Mouse (Mus musculus) stomach, embryonic 16.5 days (tissue): ENCODE data around the gene Nr4a3. TPM values are rescaled to one million over a fixed set of nuclear protein-coding genes. Genes with fewer than 3 reads are reported as not detected.
A peak's percentile ranks its signal among the peaks of the same experiment; 100 is the strongest.

Experiments
- ATAC-seq: fragments of 200-750 bp; cut with Nextera tagmentation; 2 replicates; pipeline ENCODE4 v1.8.0; 2017; ENCODE audit warnings: moderate number of reproducible peaks, moderate TSS enrichment; ENCODE audit not compliant: insufficient read depth, low FRiP score
- H3K27ac ChIP-seq: fragments of 300-500 bp; sonication (generic); 2 replicates; pipeline ENCODE4 v1.5.1; 2014; ENCODE audit warnings: low read length
- H3K27me3 ChIP-seq: fragments of 300-500 bp; sonication (generic); 2 replicates; pipeline ENCODE4 v1.6.1; 2014; ENCODE audit warnings: low read length, control low read depth, mixed read lengths; ENCODE audit not compliant: control insufficient read depth, insufficient read depth
- H3K36me3 ChIP-seq: fragments of 300-500 bp; sonication (generic); 2 replicates; pipeline ENCODE4 v1.6.1; 2014; ENCODE audit warnings: low read length; ENCODE audit not compliant: control insufficient read depth, insufficient read depth
- H3K4me1 ChIP-seq: fragments of 300-500 bp; sonication (generic); 2 replicates; pipeline ENCODE4 v1.6.1; 2014; ENCODE audit warnings: low read length, control low read depth, mixed read lengths; ENCODE audit not compliant: control insufficient read depth, insufficient read depth
- H3K4me2 ChIP-seq: fragments of 300-500 bp; sonication (generic); 2 replicates; pipeline ENCODE4 v1.6.1; 2014; ENCODE audit warnings: low read depth, low read length, mixed read lengths
- H3K4me3 ChIP-seq: fragments of 300-500 bp; sonication (generic); replicated peaks from 2 replicates; pipeline ENCODE4 v1.5.1; 2014; ENCODE audit warnings: mild to moderate bottlenecking, low read length
- H3K9ac ChIP-seq: fragments of 300-500 bp; sonication (generic); 2 replicates; pipeline ENCODE4 v1.6.1; 2014; ENCODE audit warnings: low read length
- H3K9me3 ChIP-seq: fragments of 300-500 bp; sonication (generic); replicated peaks from 2 replicates; pipeline ENCODE4 v1.6.1; 2016; ENCODE audit warnings: low read length, control low read depth; ENCODE audit not compliant: control insufficient read depth
- WGBS: fragments of 180-500 bp; shearing (Covaris S2); extraction: QIAGEN DNeasy Blood & Tissue Kit; methylation state at CpG from one replicate; pipeline ENCODE4 v1.1.7; 2014; 5-methylcytosine and 5-hydroxymethylcytosine counted together
- polyA plus RNA-seq: library from polyadenylated mRNA; unstranded; fragments of >200 nt; fragmentation: Nextera tagmentation; extraction: Ambion mirVana; gene quantifications from 2 replicates; pipeline ENCODE4 v1.2.1, GENCODE M21; 2015

The Nr4a3 gene
- polyA plus RNA-seq, 1 experiment from 2014 or later = 0.13 TPM

DNA sequence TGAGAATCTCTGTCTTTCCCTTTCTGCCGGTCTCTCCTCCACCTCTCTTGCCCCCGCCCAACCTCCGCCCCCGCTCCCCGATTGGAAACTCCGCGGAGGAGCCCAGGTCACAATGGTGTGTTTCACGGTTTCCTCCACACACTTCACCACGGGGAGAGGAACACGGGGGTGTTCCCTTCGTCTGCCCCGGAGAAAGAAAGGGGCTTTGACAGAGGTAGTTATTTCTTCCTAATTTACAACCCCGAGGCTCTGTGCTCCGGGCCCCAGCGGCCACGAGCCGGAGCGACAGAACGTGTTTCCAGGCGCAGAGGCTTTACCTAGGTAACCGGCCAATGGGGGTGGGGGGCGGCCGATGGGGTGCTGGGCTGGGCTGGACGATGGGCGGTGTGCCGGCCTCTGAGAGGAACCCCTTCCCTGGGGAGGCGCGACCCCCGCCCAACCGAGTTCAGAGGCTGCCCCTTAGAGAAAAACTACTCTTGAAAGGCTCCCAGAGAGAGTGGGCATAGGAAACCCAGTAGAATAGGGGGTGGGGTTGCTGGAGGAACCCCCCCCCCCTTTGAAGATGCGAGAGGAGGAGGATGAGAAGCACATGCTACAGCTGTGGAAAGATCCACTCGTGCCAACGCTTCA, 2.3 kb downstream of the Nr4a3 start:
- 1% methylated on average over 32 of the region's 33 CpGs for WGBS
- Histone ChIP-seq H3K27me3 (peaks cover 61% of the 10 kb centered on the region), H3K9me3 (no peaks in the 10 kb centered on the region), H3K9ac (0 out of 2 replicates have a peak overlapping the region, but pooled peaks have one; percentile 39), H3K4me1 (peaks cover 40% of the 10 kb centered on the region), H3K36me3 (no peaks in the 10 kb centered on the region), H3K4me3 (peak overlapping the region; percentile 72), H3K27ac (no peak overlapping the region), H3K4me2 (peak overlapping the region; percentile 100)
- no peak for ATAC-seq

DNA sequence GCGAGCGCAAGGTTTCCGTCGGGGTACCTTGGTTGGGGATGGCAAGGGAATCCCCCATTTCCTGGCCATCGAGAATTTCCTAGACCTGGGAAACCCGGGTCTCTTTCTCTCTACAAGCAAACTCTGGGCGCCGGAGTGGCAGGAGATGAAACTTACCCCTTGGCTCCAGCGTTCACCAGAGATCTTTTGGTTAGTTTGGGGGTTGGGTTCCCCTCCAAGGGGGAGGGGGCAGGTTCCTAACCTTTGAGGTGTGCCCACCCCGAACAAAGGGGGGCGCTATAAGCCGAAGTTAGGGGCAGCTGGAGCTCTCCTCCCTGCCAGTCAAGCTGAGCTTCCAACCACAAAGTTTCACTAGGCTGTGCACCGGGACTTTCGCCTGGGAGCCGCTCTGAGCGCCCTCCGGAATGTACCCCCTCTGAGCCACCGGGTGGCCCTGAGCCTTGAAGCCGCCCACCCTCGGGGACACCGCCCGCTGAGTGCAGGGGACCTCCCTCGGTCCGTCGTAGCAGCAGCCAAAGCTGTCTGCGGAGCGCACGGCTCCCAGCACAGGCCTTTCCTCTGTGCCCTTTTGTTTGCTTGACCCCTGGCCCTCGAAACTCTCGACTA, 2.9 kb downstream of the Nr4a3 start:
- Histone ChIP-seq H3K4me1 (peaks cover 40% of the 10 kb centered on the region), H3K27ac (no peak overlapping the region), H3K9me3 (no peaks in the 10 kb centered on the region), H3K36me3 (no peaks in the 10 kb centered on the region), H3K4me2 (peak overlapping the region; percentile 100), H3K27me3 (peaks cover 67% of the 10 kb centered on the region), H3K9ac (no peak overlapping the region; the same call in none of the 2 replicates), H3K4me3 (peak overlapping the region; percentile 72)
- WGBS = 2% methylated on average over 30 of the region's 30 CpGs
- no peak for ATAC-seq

DNA sequence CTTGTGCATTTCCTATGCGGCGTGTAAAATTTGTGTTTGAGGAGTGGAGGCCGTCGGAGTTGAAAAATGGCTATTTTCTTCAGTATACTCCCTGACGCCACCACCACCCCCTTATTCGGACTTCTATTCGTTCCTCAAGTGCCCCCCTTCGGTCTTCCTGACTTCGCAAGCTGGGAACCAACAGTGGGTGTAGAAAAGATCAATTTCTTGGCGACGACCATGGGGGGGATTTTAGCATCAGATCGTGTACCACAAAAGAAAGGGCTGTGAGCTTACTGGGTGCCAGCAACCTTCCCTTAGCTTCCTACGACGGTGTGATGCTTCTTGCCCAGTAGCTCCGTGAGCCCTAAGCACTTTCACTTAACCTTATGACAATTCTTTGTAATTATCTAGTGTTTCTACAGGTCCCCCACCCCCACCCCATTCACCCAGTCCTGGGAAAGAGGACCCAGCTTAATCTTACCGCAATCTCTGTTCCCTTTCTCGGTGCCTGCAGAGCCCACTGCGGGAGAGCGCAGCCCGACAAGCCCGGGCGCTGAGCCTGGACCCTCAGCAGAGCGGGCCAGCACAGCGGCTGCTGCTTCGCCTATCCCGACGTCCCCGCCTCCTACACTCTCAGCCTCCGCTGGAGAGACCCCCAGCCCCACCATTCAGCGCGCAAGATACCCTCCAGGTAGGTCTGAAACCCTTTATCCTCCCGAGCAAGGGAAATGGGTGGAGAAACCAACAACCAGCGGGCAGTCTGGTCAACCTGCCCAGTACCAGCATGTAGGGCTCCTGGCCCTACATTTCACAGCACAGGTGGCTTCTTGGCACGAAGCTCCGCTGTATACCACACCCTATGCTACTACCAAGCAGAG, 3.7 kb downstream of the Nr4a3 start:
- peaks cover 40% of the 10 kb centered on the region for H3K4me1 ChIP-seq
- peaks cover 74% of the 10 kb centered on the region for H3K27me3 ChIP-seq
- peak overlapping the region; percentile 100 for H3K4me2 ChIP-seq
- H3K9ac ChIP-seq = no peak overlapping the region
- ATAC-seq = no peak
- H3K9me3 ChIP-seq = no peaks in the 10 kb centered on the region
- 8% methylated on average over 35 of the region's 35 CpGs for WGBS
- H3K36me3 ChIP-seq = no peaks in the 10 kb centered on the region
- peak overlapping the region; percentile 72 for H3K4me3 ChIP-seq
- H3K27ac ChIP-seq = no peak overlapping the region

DNA sequence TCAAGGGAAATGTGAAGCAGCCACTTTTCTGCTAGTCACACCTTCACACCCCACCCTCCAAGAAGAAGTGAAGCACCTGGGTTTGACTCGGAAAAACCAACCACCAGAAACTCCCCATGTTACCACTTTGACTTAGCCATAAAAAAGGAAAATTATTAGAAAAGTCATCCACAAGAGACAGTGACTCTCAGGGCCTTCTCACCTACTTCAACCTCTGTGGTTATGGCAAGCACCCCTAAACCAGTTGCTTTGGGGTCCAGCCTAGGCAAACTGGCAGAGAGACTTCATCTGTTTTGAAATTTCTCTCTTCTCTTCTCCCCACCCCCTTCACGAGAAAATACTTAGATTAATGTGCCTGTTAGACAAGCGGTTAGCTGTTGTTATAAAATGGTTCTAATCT, 5.1 kb downstream of the Nr4a3 start:
- H3K4me1 ChIP-seq = peaks cover 40% of the 10 kb centered on the region
- peaks cover 85% of the 10 kb centered on the region for H3K27me3 ChIP-seq
- no peaks in the 10 kb centered on the region for H3K36me3 ChIP-seq
- H3K9ac ChIP-seq = no peak overlapping the region
- H3K27ac ChIP-seq = no peak overlapping the region
- H3K9me3 ChIP-seq = no peaks in the 10 kb centered on the region
- ATAC-seq = no peak
- 72% methylated on average over 3 of the region's 3 CpGs for whole genome bisulfite sequencing
- no peak overlapping the region for H3K4me2 ChIP-seq
- H3K4me3 ChIP-seq = no peak overlapping the region

DNA sequence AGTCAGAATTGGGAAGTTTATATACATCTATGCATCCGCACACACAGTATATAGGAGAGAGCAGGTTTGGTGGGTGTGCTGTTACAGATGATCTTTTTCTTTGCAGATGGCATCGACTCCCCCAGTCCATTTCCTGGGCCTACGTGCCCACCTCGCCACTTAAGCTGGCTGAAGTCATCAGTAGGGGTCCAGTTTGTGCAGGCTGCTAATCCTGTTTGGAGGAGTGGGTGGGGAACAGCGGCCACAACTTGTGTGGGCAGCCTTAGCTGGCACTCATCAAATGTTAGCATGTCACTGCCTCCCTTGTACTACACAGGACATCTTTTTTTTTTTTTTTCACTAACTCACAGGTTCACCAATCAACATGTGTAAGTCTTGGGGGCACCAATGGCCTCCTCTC, 5.5 kb downstream of the Nr4a3 start:
- ATAC-seq = no peak
- no peak overlapping the region for H3K9ac ChIP-seq
- 54% methylated on average over 5 of the region's 5 CpGs for WGBS

DNA sequence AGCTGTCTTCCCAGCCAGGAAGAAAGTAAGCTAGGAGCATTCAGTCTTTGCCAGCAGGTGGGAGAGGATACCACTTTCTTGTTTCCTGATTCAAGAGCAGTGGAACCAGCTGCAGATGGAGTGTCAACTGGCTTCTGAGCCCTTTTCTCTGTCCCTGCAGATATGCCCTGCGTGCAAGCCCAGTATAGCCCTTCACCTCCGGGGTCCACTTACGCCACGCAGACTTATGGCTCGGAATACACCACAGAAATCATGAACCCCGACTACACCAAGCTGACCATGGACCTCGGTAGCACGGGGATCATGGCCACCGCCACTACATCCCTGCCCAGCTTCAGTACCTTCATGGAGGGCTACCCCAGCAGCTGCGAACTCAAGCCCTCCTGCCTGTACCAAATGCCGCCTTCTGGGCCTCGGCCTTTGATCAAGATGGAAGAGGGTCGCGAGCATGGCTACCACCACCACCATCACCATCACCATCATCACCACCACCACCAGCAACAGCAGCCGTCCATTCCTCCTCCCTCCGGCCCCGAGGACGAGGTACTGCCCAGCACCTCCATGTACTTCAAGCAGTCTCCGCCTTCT, 6.2 kb downstream of the Nr4a3 start:
- WGBS = 20% methylated on average over 19 of the region's 19 CpGs
- no peaks in the 10 kb centered on the region for H3K36me3 ChIP-seq
- peak overlapping the region; percentile 63 for H3K4me2 ChIP-seq
- peak overlapping the region; percentile 40 for H3K4me3 ChIP-seq
- peaks cover 34% of the 10 kb centered on the region for H3K4me1 ChIP-seq
- no peaks in the 10 kb centered on the region for H3K9me3 ChIP-seq
- peaks cover 80% of the 10 kb centered on the region for H3K27me3 ChIP-seq
- ATAC-seq = no peak
- no peak overlapping the region for H3K27ac ChIP-seq
- peak overlapping the region; percentile 49 for H3K9ac ChIP-seq

More for the DNA sequence above, 5.5 kb downstream of the Nr4a3 start:
- H3K36me3 ChIP-seq = no peaks in the 10 kb centered on the region
- H3K27me3 ChIP-seq = peaks cover 82% of the 10 kb centered on the region
- H3K4me2 ChIP-seq = no peak overlapping the region
- peaks cover 40% of the 10 kb centered on the region for H3K4me1 ChIP-seq
- no peak overlapping the region for H3K27ac ChIP-seq
- H3K4me3 ChIP-seq = no peak overlapping the region
- no peaks in the 10 kb centered on the region for H3K9me3 ChIP-seq

DNA sequence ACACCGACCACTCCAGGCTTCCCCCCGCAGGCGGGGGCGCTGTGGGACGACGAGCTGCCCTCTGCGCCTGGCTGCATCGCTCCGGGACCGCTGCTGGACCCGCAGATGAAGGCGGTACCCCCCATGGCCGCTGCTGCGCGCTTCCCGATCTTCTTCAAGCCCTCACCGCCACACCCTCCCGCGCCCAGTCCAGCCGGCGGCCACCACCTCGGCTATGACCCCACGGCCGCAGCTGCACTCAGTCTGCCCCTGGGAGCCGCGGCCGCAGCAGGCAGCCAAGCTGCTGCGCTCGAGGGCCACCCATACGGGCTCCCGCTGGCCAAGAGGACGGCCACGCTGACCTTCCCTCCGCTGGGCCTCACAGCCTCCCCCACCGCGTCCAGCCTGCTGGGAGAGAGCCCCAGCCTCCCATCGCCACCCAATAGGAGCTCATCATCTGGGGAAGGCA, 6.7 kb downstream of the Nr4a3 start:
- 2% methylated on average over 35 of the region's 37 CpGs for WGBS
- 0 out of 2 replicates have a peak, but pooled peaks have one; percentile 26 for ATAC-seq
- Histone ChIP-seq H3K4me1 (peaks cover 32% of the 10 kb centered on the region), H3K27ac (no peak overlapping the region), H3K36me3 (no peaks in the 10 kb centered on the region), H3K4me3 (peak overlapping the region; percentile 40), H3K9ac (peak overlapping the region; percentile 49), H3K9me3 (no peaks in the 10 kb centered on the region), H3K4me2 (peak overlapping the region; percentile 63), H3K27me3 (peaks cover 82% of the 10 kb centered on the region)

DNA sequence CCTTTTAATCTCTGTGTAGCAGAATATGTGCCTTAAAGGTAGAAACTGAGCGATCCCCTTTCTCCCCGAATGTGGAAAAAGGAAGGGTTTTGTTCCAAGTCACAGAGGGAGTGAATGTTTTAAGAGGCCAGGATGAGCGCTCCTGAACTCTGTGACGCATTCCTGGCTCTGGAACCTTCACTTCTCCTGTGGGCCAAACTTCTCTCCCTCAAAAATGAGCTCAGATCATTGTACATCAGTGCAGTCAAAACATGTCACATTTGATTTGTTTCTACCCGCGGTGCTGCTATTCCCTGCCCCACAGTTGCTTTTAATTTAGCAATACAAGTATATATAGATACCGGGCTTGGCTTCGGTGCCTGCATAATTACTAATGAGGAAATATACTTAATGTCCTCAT, 16.8 kb downstream of the Nr4a3 start:
- Histone ChIP-seq H3K9me3 (no peaks in the 10 kb centered on the region), H3K36me3 (no peaks in the 10 kb centered on the region), H3K9ac (no peak overlapping the region), H3K4me1 (no peaks in the 10 kb centered on the region), H3K27me3 (peaks cover 4% of the 10 kb centered on the region), H3K4me2 (no peak overlapping the region), H3K27ac (no peak overlapping the region), H3K4me3 (no peak overlapping the region)
- WGBS = 63% methylated on average over 8 of the region's 8 CpGs
- ATAC-seq = no peak
